Mouse (Mus musculus): ENCODE measurements at regions not wholly inside any gene's neighbourhood (a gene's known extent, or its start where the extent isn't known, plus 50 kb on each side); places are given as distances from the start of the nearest gene placed in this dataset.

- DNase-seq (ENCODE audit: low read depth, low spot score), result peak; percentile 46
These were observed 258.8 kb upstream of the St6gal2 start for GRCm38 (mm10) chr17:55186361-55186760.

DNA sequence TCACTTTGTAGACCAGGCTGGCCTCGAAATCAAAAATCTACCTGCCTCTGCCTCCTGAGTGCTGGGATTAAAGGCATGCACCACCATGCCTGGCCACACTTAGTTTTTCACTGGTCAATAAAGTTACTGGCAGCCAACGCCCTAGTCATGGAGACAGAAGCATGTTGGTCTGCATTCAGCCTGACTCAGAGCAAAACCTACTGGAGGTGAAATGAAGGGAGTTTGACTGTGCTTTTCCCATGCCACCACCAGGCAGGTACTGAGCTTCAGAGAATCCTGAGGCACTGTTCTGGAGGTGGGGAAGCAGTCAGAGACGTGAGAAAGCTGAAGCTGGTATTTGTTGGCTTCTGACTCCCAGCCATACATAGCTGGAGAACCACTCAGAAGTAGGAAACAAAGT, 258.4 kb upstream of the St6gal2 start:
- peak; percentile 53 for DNase-seq (ENCODE audit: low read depth, low spot score)

- DNase-seq (ENCODE audit: low read depth, low spot score), result no peak
These were observed 238.6 kb upstream of the St6gal2 start for GRCm38 (mm10) chr17:55206585-55206984.

- DNase-seq (ENCODE audit: low read depth, low spot score), result peak; percentile 54
These were observed 226.7 kb upstream of the St6gal2 start for GRCm38 (mm10) chr17:55218176-55219099.

DNA sequence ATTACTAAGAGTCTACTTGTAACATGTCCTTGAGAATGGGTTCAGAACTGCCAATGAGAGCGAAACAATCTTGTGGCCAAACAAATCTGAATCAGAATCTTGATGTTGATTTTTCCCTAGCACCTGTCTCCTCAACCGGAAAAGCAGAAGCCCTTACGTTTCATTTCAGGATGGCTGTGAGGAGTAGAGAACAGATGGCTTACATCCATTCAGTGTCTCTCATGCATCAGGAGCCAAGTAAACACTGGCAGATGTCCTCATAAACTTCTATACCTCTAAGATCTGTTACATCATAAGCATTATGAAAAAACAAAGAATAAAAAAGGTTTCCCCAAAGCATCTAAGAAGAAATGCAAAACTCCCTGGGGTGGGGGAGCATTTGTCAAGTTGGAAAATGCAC, 221.1 kb upstream of the St6gal2 start:
- DNase-seq (ENCODE audit: low read depth, low spot score), result no peak

GRCm38 (mm10) chr17:55234262-55234661, 210.9 kb upstream of the St6gal2 start:
- DNase-seq (ENCODE audit: low read depth, low spot score), result no peak

DNA sequence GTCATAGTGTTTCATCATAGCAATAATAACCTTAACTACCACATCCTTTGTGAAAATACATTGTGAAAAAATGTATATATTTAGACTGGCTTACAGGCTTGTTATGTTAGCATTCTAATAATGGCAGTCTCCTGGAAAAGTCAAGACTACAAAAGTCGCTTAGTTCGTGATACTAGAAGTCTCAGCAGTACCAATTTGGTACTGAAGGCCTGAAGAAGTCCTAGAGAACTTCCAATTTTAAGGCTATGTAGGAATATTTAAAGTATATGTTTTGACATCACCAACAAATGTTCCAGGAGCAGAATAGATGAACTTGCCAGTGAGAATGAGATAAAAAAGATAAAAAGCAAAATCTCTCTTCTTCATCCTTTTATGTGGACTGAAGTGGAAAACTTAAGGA, 182.5 kb upstream of the St6gal2 start:
- DNase-seq (ENCODE audit: low read depth, low spot score), result no peak

- DNase-seq (ENCODE audit: low read depth, low spot score), result no peak
These were observed 168.6 kb upstream of the St6gal2 start for GRCm38 (mm10) chr17:55276541-55276940.

- DNase-seq (ENCODE audit: low read depth, low spot score), result no peak
These were observed 163.9 kb upstream of the St6gal2 start for GRCm38 (mm10) chr17:55281276-55281675.

DNA sequence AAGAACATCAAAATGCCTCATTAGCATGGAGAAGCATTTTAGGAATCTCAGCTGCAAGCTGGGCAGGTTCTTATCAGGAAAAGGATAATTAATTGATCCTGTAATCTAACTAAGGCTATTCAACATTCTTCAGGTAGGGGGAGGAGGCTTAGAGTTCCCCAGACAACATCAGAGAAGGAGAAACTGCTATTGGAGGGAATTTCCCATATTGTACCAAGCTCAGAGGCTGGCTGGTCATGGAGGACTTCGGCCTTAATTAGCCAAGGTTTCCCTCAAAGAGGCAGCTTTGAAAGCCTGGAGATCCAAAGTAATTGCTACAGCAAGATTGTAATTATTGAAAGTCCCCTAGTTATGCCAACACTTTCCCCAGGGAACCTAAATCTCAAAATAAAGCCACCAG, 156.6 kb upstream of the St6gal2 start:
- DNase-seq (ENCODE audit: low read depth, low spot score), result no peak

GRCm38 (mm10) chr17:55292656-55293055, 152.5 kb upstream of the St6gal2 start:
- DNase-seq (ENCODE audit: low read depth, low spot score), result no peak

GRCm38 (mm10) chr17:55296701-55297100, 148.5 kb upstream of the St6gal2 start:
- DNase-seq (ENCODE audit: low read depth, low spot score), result no peak

GRCm38 (mm10) chr17:55298852-55299251, 146.3 kb upstream of the St6gal2 start:
- no peak for DNase-seq (ENCODE audit: low read depth, low spot score)

DNA sequence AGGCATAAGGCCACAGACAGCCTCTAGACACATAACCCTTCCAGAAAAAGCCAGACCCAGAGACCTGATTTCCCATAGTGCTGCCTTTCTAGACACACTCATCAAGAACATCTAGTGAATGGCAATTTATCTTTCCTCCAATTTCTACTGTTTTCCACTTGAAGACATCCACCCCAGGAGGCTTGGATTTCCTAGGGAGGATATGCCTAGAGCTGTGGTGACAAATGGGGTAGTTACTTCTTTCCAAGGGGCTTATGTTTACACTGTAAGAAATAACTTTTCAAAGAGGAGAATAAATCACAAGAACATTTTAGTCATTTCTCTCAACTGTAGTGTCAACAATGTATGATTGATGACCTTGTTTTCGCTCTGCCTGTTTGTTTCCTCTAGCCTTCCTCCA, 124.2 kb upstream of the St6gal2 start:
- DNase-seq (ENCODE audit: low read depth, low spot score), result no peak

GRCm38 (mm10) chr17:55359305-55359704, 85.9 kb upstream of the St6gal2 start:
- DNase-seq (ENCODE audit: low read depth, low spot score), result peak; percentile 10

- no peak for DNase-seq (ENCODE audit: low read depth, low spot score)
These were observed 78.1 kb upstream of the St6gal2 start for GRCm38 (mm10) chr17:55367064-55367463.

DNA sequence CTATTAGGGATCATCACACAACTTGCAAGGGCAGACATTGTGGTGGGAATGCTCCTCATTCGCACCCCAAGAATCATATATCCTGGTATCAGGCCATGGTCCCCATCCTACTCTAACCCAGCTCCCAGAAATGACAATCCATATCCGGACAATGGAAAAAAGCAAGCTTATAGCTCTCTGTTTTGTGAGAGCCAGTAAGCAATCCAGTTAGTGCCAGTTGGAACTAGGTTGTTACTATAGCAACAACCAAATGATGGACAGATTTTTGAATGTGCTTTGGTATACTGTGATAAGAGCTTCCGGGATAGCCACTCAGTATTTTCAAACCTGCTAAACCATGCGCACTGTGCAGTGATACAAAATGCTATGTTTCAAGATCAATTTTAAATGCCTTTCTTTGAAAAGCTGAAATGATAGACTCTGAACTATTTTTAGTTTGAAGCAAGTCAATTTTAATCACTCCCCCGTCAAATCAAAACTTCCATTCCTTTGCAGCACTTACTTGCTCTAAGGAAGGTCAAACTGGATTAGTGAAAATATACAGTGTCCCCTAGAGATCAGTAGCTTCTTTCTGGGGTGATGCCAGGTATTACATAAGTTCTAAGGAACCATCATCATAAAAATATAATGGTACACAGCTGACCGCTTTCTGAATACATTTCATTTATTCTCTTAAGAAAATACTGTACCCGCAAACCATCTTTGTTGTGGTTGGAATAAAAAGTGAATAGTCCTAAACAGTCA, 77.5 kb upstream of the St6gal2 start:
- no peak for DNase-seq (ENCODE audit: low read depth, low spot score)

Measured in ZHBTc4 (cell line).